Comparison of ENCODE assay signal across 35 mouse cellular contexts in genomic region chr5:93330851-93331250, GRCm38 (mm10).
"Had no signal": no experiment of that assay in that cellular context is flagged by ENCODE, and none has a peak within 500 bp of the region (broad histone marks: within the 10 kb centered on the region; RNA-seq: fewer than 3 reads in every experiment).

No protein-coding gene starts in this region.

- H3K4me2 ChIP-seq: heart, embryonic 11.5 days; heart, embryonic 12.5 days; heart, embryonic 13.5 days; heart, embryonic 15.5 days; hindbrain, embryonic 12.5 days; hindbrain, embryonic 13.5 days; hindbrain, embryonic 14.5 days; hindbrain, embryonic 15.5 days; intestine, embryonic 15.5 days; kidney, embryonic 15.5 days had no signal

- H3K27me3 ChIP-seq: heart, embryonic 12.5 days; heart, embryonic 13.5 days; heart, embryonic 15.5 days; hindbrain, embryonic 12.5 days; hindbrain, embryonic 13.5 days; hindbrain, embryonic 15.5 days; intestine, embryonic 15.5 days; kidney, embryonic 15.5 days had no signal

- H3K9ac ChIP-seq: heart, embryonic 12.5 days; heart, embryonic 13.5 days; heart, embryonic 15.5 days; hindbrain, embryonic 12.5 days; hindbrain, embryonic 13.5 days; hindbrain, embryonic 14.5 days; hindbrain, embryonic 15.5 days; intestine, embryonic 15.5 days; kidney, embryonic 15.5 days had no signal

- ATAC-seq: hindbrain, embryonic 16.5 days; hindbrain, postnatal 0 days; inflammation-experienced regulatory T-cells, adult 6 months; intestine, embryonic 15.5 days; intestine, embryonic 16.5 days; intestine, postnatal 0 days had no signal

- H3K9me3 ChIP-seq: heart, embryonic 12.5 days; heart, embryonic 13.5 days; heart, embryonic 15.5 days; hindbrain, embryonic 10.5 days; hindbrain, embryonic 12.5 days; hindbrain, embryonic 13.5 days; hindbrain, embryonic 15.5 days; intestine, embryonic 15.5 days; kidney, embryonic 15.5 days had no signal

- H3K4me3 ChIP-seq: heart, embryonic 12.5 days; heart, embryonic 13.5 days; heart, embryonic 15.5 days; hindbrain, embryonic 10.5 days; hindbrain, embryonic 12.5 days; hindbrain, embryonic 13.5 days; hindbrain, embryonic 15.5 days; intestine, embryonic 15.5 days; kidney, embryonic 15.5 days; layer of hippocampus, adult 2 months; left cerebral cortex, adult 2 months had no signal

- DNase-seq: heart, postnatal 10 days; heart, postnatal 14 days; heart, postnatal 36 days; heart, postnatal 4 days; kidney, adult 11 months; kidney, adult 18-20 months; kidney, adult 2 months; kidney, adult 8-10 months; kidney, adult 9 months; kidney, postnatal 10 days; kidney, postnatal 14 days; kidney, postnatal 25 days; kidney, postnatal 36 days; kidney, postnatal 4 days; layer of hippocampus, adult 9-11 months; layer of hippocampus, postnatal 36 days had no signal

- H3K27ac ChIP-seq: heart, embryonic 13.5 days; heart, embryonic 15.5 days; hindbrain, embryonic 10.5 days; hindbrain, embryonic 12.5 days; hindbrain, embryonic 13.5 days; hindbrain, embryonic 14.5 days; hindbrain, embryonic 15.5 days; hindbrain, postnatal 0 days; intestine, embryonic 15.5 days; kidney, embryonic 15.5 days; kidney, postnatal 0 days; layer of hippocampus, adult 2 months; left cerebral cortex, adult 2 months had no signal

- H3K36me3 ChIP-seq: heart, embryonic 12.5 days; heart, embryonic 13.5 days; heart, embryonic 15.5 days; hindbrain, embryonic 10.5 days; hindbrain, embryonic 12.5 days; hindbrain, embryonic 13.5 days; hindbrain, embryonic 15.5 days; intestine, embryonic 15.5 days; kidney, embryonic 15.5 days had no signal

- H3K4me1 ChIP-seq: heart, embryonic 12.5 days; heart, embryonic 13.5 days; heart, embryonic 15.5 days; hindbrain, embryonic 10.5 days; hindbrain, embryonic 12.5 days; hindbrain, embryonic 13.5 days; hindbrain, embryonic 15.5 days; intestine, embryonic 15.5 days; kidney, embryonic 15.5 days had no signal
